Mouse (Mus musculus): ENCODE measurements at regions not wholly inside any gene's neighbourhood (a gene's known extent, or its start where the extent isn't known, plus 50 kb on each side); places are given as distances from the start of the nearest gene placed in this dataset.
A peak's percentile ranks its signal among the peaks of the same experiment; 100 is the strongest.
"Not testable (repeated sequence)": the region's sequence is repeated elsewhere in the genome, so short reads cannot be mapped to it uniquely, and the experiment has no call there.

DNA sequence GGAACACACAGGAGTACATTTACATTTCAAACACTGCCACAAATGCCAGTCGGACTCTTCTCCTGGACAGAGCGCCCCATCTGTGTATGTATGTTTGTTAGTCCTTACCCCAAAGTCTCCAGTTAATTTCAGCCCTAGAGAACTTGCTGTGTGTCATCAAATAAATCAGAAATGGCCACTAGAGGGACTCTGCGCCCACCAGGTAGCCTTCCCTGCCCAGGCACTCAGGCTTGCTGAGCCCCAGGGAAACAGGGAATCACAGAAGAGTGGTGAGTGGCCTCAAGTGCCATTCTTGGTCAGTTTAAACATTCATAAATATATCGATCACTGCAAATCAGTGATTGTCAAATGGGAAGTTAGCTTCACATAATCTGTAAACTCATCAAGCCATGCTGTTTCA, 102.8 kb upstream of the Ube2dnl1 start:
- not testable (repeated sequence) for H3K4me3 ChIP-seq (replicated peaks; ENCODE audit: low read depth, low read length); H3K4me1 ChIP-seq (ENCODE audit: control insufficient read depth, insufficient read depth, low read length); ATAC-seq (ENCODE audit: low FRiP score, low TSS enrichment); H3K4me2 ChIP-seq (ENCODE audit: low read length); H3K27ac ChIP-seq (replicated peaks; ENCODE audit: low read depth, low read length); DNase-seq; H3K36me3 ChIP-seq (ENCODE audit: control insufficient read depth, insufficient read depth, low read length); H3K9me3 ChIP-seq (ENCODE audit: control insufficient read depth, low read length); H3K27me3 ChIP-seq (ENCODE audit: control insufficient read depth, insufficient read depth, low read length); H3K9ac ChIP-seq (replicated peaks; ENCODE audit: low read length)
- 63% methylated on average over 4 of the region's 4 CpGs for WGBS

DNA sequence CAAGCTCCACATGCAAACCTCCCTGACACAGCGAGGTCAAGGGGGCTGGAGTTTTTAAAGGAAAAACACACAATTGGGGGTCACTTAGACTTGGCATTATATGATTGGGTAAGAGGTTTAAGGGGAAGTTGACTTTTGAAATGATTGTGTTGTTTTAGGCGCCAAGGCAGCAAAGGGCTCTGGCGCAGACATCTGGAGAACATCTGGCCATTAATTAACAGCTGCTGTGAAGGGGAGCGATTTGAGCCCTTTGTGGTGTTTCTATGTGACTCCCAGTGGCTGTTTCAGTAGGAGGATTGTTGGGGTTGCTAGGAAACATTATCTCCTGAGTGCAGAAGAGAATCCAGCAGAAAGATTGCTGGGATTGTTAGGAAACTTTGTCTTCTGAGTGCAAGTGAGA, 88.5 kb upstream of the Ube2dnl1 start:
- ATAC-seq (ENCODE audit: low FRiP score, low TSS enrichment) (no peak), DNase-seq (peak; percentile 1)
- Histone ChIP-seq H3K9ac (replicated peaks; ENCODE audit: low read length) (no peak overlapping the region), H3K4me1 (ENCODE audit: control insufficient read depth, insufficient read depth, low read length) (no peaks in the 10 kb centered on the region), H3K27me3 (ENCODE audit: control insufficient read depth, insufficient read depth, low read length) (no peaks in the 10 kb centered on the region), H3K27ac (replicated peaks; ENCODE audit: low read depth, low read length) (no peak overlapping the region), H3K36me3 (ENCODE audit: control insufficient read depth, insufficient read depth, low read length) (no peaks in the 10 kb centered on the region), H3K4me3 (replicated peaks; ENCODE audit: low read depth, low read length) (no peak overlapping the region), H3K4me2 (ENCODE audit: low read length) (no peak overlapping the region), H3K9me3 (ENCODE audit: control insufficient read depth, low read length) (no peaks in the 10 kb centered on the region)
- WGBS: 45% methylated on average over 4 of the region's 4 CpGs

DNA sequence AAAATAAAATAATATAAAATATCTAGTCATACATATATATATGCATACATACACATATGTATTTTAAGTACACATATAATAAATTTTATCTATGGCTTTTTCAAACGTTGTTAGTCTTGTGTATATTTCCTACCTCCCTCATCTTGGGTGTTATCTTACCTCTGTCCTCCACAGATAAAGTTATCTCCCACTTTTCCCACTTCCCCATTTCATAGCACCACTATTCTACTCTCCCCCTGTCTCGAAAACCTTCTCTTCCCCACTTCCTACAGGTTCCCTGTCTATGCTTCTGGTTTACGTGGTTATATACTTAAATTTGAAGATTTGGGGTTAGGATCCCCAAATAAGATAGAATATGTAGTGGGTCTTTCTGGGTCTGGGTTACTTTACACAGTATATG, 67.9 kb upstream of the Ube2dnl1 start:
- H3K9me3 ChIP-seq (ENCODE audit: control insufficient read depth, low read length): no peaks in the 10 kb centered on the region
- no peaks in the 10 kb centered on the region for H3K4me1 ChIP-seq (ENCODE audit: control insufficient read depth, insufficient read depth, low read length)
- no peaks in the 10 kb centered on the region for H3K27me3 ChIP-seq (ENCODE audit: control insufficient read depth, insufficient read depth, low read length)
- no peak overlapping the region for H3K4me3 ChIP-seq (replicated peaks; ENCODE audit: low read depth, low read length)
- H3K36me3 ChIP-seq (ENCODE audit: control insufficient read depth, insufficient read depth, low read length): no peaks in the 10 kb centered on the region
- DNase-seq: no peak
- ATAC-seq (ENCODE audit: low FRiP score, low TSS enrichment): no peak
- H3K27ac ChIP-seq (replicated peaks; ENCODE audit: low read depth, low read length): no peak overlapping the region
- H3K4me2 ChIP-seq (ENCODE audit: low read length): no peak overlapping the region
- H3K9ac ChIP-seq (replicated peaks; ENCODE audit: low read length): no peak overlapping the region
- 72% methylated on average over 3 of the region's 3 CpGs for WGBS

DNA sequence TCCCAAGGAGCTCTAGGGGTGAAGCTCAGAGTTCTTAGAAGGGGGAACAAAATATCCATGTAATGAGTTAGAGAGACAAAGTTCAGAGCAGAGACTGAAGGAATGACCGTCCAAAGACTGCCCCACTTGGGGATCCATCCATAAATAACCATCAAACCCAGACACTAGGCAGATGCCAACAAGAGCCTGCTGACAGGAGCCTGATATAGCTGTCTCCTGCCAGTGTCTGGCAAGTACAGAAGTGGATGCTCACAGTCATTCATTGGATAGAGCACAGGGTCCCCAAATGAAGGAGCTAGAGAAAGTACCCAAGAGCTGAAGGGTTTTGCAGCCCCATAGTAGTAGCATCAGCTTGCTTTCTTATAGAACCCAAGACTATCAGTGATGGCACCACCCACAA, 61.3 kb upstream of the Ube2dnl1 start:
- no peaks in the 10 kb centered on the region for H3K27me3 ChIP-seq (ENCODE audit: control insufficient read depth, insufficient read depth, low read length)
- WGBS: 96% methylated on average over 1 of the region's 1 CpGs
- no peaks in the 10 kb centered on the region for H3K36me3 ChIP-seq (ENCODE audit: control insufficient read depth, insufficient read depth, low read length)
- no peak overlapping the region for H3K4me3 ChIP-seq (replicated peaks; ENCODE audit: low read depth, low read length)
- H3K27ac ChIP-seq (replicated peaks; ENCODE audit: low read depth, low read length): no peak overlapping the region
- no peak for ATAC-seq (ENCODE audit: low FRiP score, low TSS enrichment)
- no peaks in the 10 kb centered on the region for H3K9me3 ChIP-seq (ENCODE audit: control insufficient read depth, low read length)
- H3K4me1 ChIP-seq (ENCODE audit: control insufficient read depth, insufficient read depth, low read length): no peaks in the 10 kb centered on the region
- no peak overlapping the region for H3K4me2 ChIP-seq (ENCODE audit: low read length)
- H3K9ac ChIP-seq (replicated peaks; ENCODE audit: low read length): no peak overlapping the region
- no peak for DNase-seq

All from midbrain, embryonic 14.5 days (tissue).